Mouse (Mus musculus): ENCODE measurements around the gene Txndc17. TPM values are rescaled to one million over a fixed set of nuclear protein-coding genes. Genes with fewer than 3 reads are reported as not detected.
A peak's percentile ranks its signal among the peaks of the same experiment; 100 is the strongest.

Txndc17 gene
- polyA plus RNA-seq, 1 experiment from 2014 or later, result 138 TPM

DNA sequence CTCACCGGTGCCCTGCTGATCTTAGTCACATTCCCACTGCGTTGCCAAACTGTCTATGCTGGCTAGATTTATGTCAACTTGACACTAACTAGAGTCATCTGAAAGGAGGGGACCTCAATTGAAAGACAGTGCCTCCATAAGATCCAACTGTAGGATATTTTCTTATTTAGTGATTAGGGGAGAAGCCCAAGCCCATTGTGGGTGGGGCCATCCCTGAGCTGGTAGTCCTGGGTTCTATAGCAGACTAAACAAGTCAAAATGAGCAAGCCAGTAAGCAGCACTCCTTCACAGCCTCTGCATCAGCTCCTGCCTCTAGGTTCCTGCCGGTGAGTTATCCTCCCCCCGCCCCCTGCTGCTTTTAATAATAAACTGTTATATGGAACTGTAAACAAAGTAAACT lies 26.2 kb upstream of the Txndc17 start:
- 91% methylated on average over 4 of the region's 4 CpGs for WGBS
- Histone ChIP-seq H3K36me3 (ENCODE audit: control insufficient read depth, insufficient read depth) (0 out of 2 replicates have a peak, but pooled peaks cover 3% of the 10 kb centered on the region), H3K9ac (replicated peaks; ENCODE audit: low read depth, low read length) (no peak overlapping the region), H3K27ac (ENCODE audit: low read length) (no peak overlapping the region), H3K4me3 (replicated peaks; ENCODE audit: low read length) (no peak overlapping the region), H3K9me3 (ENCODE audit: control insufficient read depth, low read length) (no peaks in the 10 kb centered on the region), H3K4me1 (replicated peaks; ENCODE audit: control insufficient read depth, insufficient read depth, low read length) (no peaks in the 10 kb centered on the region), H3K4me2 (ENCODE audit: low read length) (no peak overlapping the region), H3K27me3 (replicated peaks; ENCODE audit: control insufficient read depth, insufficient read depth, low read length) (no peaks in the 10 kb centered on the region)
- no peak for ATAC-seq

DNA sequence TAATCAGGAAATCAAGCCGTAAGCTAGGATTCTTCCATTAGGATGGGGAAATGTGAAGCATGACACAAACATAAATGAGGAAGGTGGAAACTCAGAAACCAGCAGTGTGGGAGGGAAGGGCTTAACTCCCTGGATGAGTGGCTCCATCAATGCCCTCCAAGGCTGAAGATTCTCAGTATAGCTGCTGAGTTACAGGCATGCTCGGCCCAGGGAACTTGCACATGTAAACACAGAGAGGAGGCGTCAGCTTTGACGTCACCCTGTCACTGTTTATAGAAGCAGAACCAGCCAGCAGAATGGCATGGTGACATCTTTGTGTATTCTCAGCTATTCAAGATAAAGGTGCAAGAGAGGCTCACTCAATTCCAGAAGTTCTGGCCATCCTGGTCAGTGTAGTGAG lies 23.1 kb upstream of the Txndc17 start:
- no peak overlapping the region for H3K4me3 ChIP-seq (replicated peaks; ENCODE audit: low read length)
- no peaks in the 10 kb centered on the region for H3K4me1 ChIP-seq (replicated peaks; ENCODE audit: control insufficient read depth, insufficient read depth, low read length)
- peaks cover 12% of the 10 kb centered on the region; the same call in 1 of the 2 replicates for H3K36me3 ChIP-seq (ENCODE audit: control insufficient read depth, insufficient read depth)
- no peak overlapping the region for H3K4me2 ChIP-seq (ENCODE audit: low read length)
- no peaks in the 10 kb centered on the region for H3K9me3 ChIP-seq (ENCODE audit: control insufficient read depth, low read length)
- WGBS, result 95% methylated on average over 4 of the region's 4 CpGs
- no peak overlapping the region for H3K27ac ChIP-seq (ENCODE audit: low read length)
- no peak for ATAC-seq
- H3K9ac ChIP-seq (replicated peaks; ENCODE audit: low read depth, low read length), result no peak overlapping the region
- H3K27me3 ChIP-seq (replicated peaks; ENCODE audit: control insufficient read depth, insufficient read depth, low read length), result no peaks in the 10 kb centered on the region

DNA sequence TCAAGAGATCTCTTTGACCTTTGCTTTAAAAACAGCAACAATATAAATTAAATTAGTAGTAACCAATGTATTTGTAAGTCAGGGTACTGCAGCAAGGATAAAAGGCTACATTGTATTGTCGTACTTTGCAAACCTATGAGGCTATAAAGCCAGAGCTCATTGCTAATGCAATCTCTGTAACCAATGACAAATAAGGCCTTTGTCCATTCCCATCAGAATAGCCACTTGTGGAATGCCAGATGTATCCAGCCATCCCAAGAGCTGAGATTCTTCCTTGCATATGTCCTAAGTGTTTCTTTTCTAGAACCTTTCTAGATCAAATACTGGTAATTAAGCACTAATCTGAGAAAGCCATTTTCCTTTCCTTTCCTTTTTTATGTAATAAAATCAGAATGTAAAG lies 16.5 kb upstream of the Txndc17 start:
- H3K4me2 ChIP-seq (ENCODE audit: low read length), result no peak overlapping the region
- ATAC-seq, result no peak
- no peak overlapping the region for H3K9ac ChIP-seq (replicated peaks; ENCODE audit: low read depth, low read length)
- no peaks in the 10 kb centered on the region for H3K9me3 ChIP-seq (ENCODE audit: control insufficient read depth, low read length)
- no peaks in the 10 kb centered on the region for H3K4me1 ChIP-seq (replicated peaks; ENCODE audit: control insufficient read depth, insufficient read depth, low read length)
- 80% methylated on average over 1 of the region's 1 CpGs for WGBS
- no peak overlapping the region for H3K4me3 ChIP-seq (replicated peaks; ENCODE audit: low read length)
- H3K27me3 ChIP-seq (replicated peaks; ENCODE audit: control insufficient read depth, insufficient read depth, low read length), result no peaks in the 10 kb centered on the region
- no peak overlapping the region for H3K27ac ChIP-seq (ENCODE audit: low read length)
- H3K36me3 ChIP-seq (ENCODE audit: control insufficient read depth, insufficient read depth), result peaks cover 25% of the 10 kb centered on the region

DNA sequence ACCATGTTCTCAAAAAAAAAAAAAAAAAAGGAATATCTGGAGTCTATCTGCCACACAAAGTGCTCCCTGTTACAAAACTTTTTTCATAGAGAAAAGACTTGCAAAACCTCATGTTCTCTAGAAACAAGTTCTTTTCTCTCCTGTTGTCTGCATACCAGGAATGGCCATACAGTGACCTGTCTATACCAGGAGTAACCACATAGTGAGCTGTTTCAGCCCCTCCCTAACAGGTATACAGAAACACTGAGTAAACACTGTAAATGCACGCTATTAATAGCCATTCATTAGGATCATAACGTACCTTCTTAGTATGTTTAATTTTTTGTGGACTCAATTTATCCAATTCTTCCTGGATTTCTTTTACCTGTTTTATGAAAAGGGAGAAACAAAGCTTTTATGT lies 13.1 kb upstream of the Txndc17 start:
- Histone ChIP-seq H3K9ac (replicated peaks; ENCODE audit: low read depth, low read length) (no peak overlapping the region), H3K4me3 (replicated peaks; ENCODE audit: low read length) (no peak overlapping the region), H3K9me3 (ENCODE audit: control insufficient read depth, low read length) (no peaks in the 10 kb centered on the region), H3K27me3 (replicated peaks; ENCODE audit: control insufficient read depth, insufficient read depth, low read length) (no peaks in the 10 kb centered on the region), H3K4me2 (ENCODE audit: low read length) (no peak overlapping the region), H3K36me3 (ENCODE audit: control insufficient read depth, insufficient read depth) (peaks cover 31% of the 10 kb centered on the region), H3K4me1 (replicated peaks; ENCODE audit: control insufficient read depth, insufficient read depth, low read length) (no peaks in the 10 kb centered on the region), H3K27ac (ENCODE audit: low read length) (no peak overlapping the region)
- ATAC-seq, result no peak
- 91% methylated on average over 2 of the region's 2 CpGs for WGBS

DNA sequence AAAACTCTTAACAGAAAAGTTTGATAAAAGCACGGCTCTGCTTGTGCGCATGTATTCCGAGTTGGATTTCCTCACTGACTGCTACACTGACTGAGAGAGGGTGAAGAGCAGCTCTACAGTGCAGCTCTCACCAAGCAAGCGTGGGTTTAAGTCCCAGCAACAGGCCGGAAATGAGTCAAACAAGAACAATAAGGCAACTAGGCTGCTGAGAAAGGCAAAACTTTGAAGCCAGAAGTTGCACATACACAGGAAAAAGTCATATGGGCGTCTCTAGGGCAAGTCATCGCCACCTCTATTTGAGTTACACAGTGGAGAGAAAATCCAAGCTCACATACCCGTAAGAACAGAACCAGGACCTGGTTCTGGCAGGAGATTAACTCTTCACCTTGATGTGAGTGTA lies 10.8 kb upstream of the Txndc17 start:
- Histone ChIP-seq H3K4me1 (replicated peaks; ENCODE audit: control insufficient read depth, insufficient read depth, low read length) (no peaks in the 10 kb centered on the region), H3K9ac (replicated peaks; ENCODE audit: low read depth, low read length) (no peak overlapping the region), H3K9me3 (ENCODE audit: control insufficient read depth, low read length) (no peaks in the 10 kb centered on the region), H3K4me3 (replicated peaks; ENCODE audit: low read length) (no peak overlapping the region), H3K27me3 (replicated peaks; ENCODE audit: control insufficient read depth, insufficient read depth, low read length) (no peaks in the 10 kb centered on the region), H3K36me3 (ENCODE audit: control insufficient read depth, insufficient read depth) (peaks cover 18% of the 10 kb centered on the region), H3K4me2 (ENCODE audit: low read length) (no peak overlapping the region), H3K27ac (ENCODE audit: low read length) (no peak overlapping the region)
- ATAC-seq, result no peak
- WGBS, result 88% methylated on average over 8 of the region's 8 CpGs

DNA sequence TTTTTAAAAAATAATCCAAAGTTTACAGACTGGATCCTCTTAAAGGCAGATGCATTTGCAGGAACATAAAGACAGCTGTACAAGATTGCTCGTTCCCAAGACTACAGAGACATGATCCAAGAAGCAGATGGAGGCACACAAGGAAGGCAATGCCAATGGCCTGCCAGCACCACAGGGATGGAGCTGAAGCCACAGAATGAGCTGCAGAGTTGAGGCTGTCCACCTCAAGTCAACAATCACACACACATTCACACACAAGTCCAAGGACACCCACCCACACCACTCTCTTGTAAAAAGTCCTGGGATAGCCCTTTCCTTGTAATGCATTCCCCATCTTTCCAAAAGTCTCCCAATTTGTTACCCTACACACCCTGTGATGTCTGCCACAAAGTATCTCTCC lies 3.9 kb upstream of the Txndc17 start:
- WGBS, result 47% methylated on average over 1 of the region's 1 CpGs
- H3K4me2 ChIP-seq (ENCODE audit: low read length), result no peak overlapping the region
- H3K4me1 ChIP-seq (replicated peaks; ENCODE audit: control insufficient read depth, insufficient read depth, low read length), result peaks cover 29% of the 10 kb centered on the region
- H3K9me3 ChIP-seq (ENCODE audit: control insufficient read depth, low read length), result no peaks in the 10 kb centered on the region
- no peak overlapping the region for H3K9ac ChIP-seq (replicated peaks; ENCODE audit: low read depth, low read length)
- peaks cover 10% of the 10 kb centered on the region; the same call in 1 of the 2 replicates for H3K36me3 ChIP-seq (ENCODE audit: control insufficient read depth, insufficient read depth)
- no peak overlapping the region for H3K4me3 ChIP-seq (replicated peaks; ENCODE audit: low read length)
- H3K27me3 ChIP-seq (replicated peaks; ENCODE audit: control insufficient read depth, insufficient read depth, low read length), result no peaks in the 10 kb centered on the region
- ATAC-seq, result no peak
- H3K27ac ChIP-seq (ENCODE audit: low read length), result no peak overlapping the region

DNA sequence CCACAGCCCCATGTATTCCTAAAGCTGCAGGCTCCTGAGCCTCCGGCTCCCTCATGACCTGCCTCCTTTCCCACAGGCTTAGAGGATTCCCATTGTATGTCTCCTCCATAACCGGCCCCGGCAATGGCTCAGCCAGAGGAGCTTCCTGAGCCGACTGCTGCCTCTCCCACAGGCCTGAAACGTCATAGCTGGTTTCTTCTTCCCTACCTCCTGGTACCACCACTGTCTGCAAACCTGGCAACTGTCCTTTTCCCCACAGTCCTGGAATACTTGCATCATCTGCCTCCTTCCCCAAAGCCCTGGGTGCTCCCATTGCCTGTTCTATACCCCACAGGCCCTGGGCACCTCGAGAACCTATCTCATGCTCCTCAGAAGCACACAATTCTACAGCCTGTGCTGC lies 2.1 kb upstream of the Txndc17 start:
- Histone ChIP-seq H3K9me3 (ENCODE audit: control insufficient read depth, low read length) (no peaks in the 10 kb centered on the region), H3K9ac (replicated peaks; ENCODE audit: low read depth, low read length) (peak overlapping the region; percentile 92; the same call in 1 of the 2 replicates), H3K36me3 (ENCODE audit: control insufficient read depth, insufficient read depth) (peaks cover 11% of the 10 kb centered on the region; the same call in 1 of the 2 replicates), H3K27ac (ENCODE audit: low read length) (no peak overlapping the region), H3K4me3 (replicated peaks; ENCODE audit: low read length) (no peak overlapping the region), H3K4me1 (replicated peaks; ENCODE audit: control insufficient read depth, insufficient read depth, low read length) (peaks cover 29% of the 10 kb centered on the region), H3K27me3 (replicated peaks; ENCODE audit: control insufficient read depth, insufficient read depth, low read length) (no peaks in the 10 kb centered on the region), H3K4me2 (ENCODE audit: low read length) (peak overlapping the region; percentile 84)
- ATAC-seq, result no peak
- 75% methylated on average over 6 of the region's 6 CpGs for WGBS

DNA sequence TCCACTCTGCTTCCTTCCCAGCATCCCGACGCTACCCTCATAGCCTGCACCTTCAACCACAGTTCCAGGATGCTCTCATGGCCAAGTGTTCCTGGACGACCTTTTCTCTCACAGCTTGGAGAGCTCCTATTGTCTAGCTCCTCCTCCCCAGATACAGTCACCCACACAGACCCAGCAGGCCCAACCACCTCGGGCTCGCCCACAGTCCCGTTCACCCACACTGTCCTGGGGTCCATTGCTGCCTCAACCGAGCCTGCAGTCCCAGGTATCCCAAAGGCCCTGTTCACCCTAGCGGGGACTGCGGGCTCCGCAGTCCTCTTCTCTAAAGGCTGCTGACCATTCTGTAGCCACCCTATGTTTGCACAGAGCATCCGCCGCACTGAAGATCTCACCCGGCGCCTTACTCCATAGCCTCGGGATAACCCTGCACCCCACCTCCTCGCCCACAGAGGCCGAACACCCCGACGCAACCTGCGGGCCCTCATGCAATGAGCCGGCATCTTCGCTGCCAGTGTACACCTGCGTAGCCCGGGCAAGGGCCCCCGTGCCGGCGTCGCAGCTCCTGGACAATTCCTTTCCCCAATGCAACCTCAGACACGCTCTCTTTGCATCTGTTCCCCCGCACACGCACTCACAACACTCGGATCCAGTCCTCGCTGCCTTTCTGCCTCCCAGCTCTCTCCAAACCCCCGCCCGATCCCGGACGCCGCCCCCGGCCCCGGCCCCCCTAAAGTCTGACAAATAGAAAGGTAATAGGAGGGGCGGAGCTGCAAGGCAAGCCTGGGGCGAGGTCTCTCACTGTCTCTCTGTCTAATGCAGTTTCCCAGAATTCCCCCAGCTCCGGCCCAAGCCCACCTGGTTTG lies 775 bp upstream of the Txndc17 start, which contains the start of gene Gm43951:
Gm43951 (minus strand) TSS at position 500 of the 863 bp plus-strand sequence.
- no peaks in the 10 kb centered on the region for H3K27me3 ChIP-seq (replicated peaks; ENCODE audit: control insufficient read depth, insufficient read depth, low read length)
- H3K4me3 ChIP-seq (replicated peaks; ENCODE audit: low read length), result peak within 1 kb of the TSS; percentile 80
- ATAC-seq, result peak; percentile 41
- under 1% methylated on average over 43 of the region's 43 CpGs for WGBS
- peak within 1 kb of the TSS; percentile 84 for H3K4me2 ChIP-seq (ENCODE audit: low read length)
- H3K27ac ChIP-seq (ENCODE audit: low read length), result peak within 1 kb of the TSS; percentile 52
- H3K36me3 ChIP-seq (ENCODE audit: control insufficient read depth, insufficient read depth), result peaks cover 14% of the 10 kb centered on the region
- H3K9ac ChIP-seq (replicated peaks; ENCODE audit: low read depth, low read length), result peak within 1 kb of the TSS; percentile 92
- H3K4me1 ChIP-seq (replicated peaks; ENCODE audit: control insufficient read depth, insufficient read depth, low read length), result peaks cover 29% of the 10 kb centered on the region
- no peaks in the 10 kb centered on the region for H3K9me3 ChIP-seq (ENCODE audit: control insufficient read depth, low read length)

DNA sequence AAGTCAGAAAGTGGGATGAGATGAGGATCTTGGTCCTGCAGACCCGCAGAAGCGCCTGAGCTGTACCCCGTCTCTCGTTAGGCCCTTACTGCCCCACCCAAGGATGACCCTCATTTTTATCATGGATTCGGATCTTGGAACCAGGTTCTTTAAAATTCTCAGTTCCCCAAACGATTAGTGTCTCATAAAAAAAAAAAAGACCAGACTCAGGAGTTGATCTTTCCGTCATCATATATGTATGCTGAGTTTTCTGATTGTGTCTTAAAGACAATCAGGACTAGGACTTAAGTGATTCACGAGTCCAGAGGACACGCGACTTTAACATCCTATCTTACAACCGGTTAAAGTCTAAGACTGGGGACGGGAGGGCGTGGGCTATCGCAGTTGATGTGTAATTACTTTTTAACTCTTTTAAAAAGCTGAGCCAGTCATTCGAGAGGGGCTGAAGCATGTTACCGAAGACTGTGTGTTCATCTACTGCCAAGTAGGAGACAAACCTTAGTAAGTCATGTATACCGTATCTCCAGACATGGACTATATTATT lies 559 bp downstream of the Txndc17 start:
- H3K4me3 ChIP-seq (replicated peaks; ENCODE audit: low read length), result peak overlapping the region; percentile 80
- peak overlapping the region; percentile 84 for H3K4me2 ChIP-seq (ENCODE audit: low read length)
- peak overlapping the region; percentile 92 for H3K9ac ChIP-seq (replicated peaks; ENCODE audit: low read depth, low read length)
- no peaks in the 10 kb centered on the region for H3K27me3 ChIP-seq (replicated peaks; ENCODE audit: control insufficient read depth, insufficient read depth, low read length)
- no peaks in the 10 kb centered on the region for H3K9me3 ChIP-seq (ENCODE audit: control insufficient read depth, low read length)
- H3K36me3 ChIP-seq (ENCODE audit: control insufficient read depth, insufficient read depth), result peaks cover 18% of the 10 kb centered on the region
- H3K4me1 ChIP-seq (replicated peaks; ENCODE audit: control insufficient read depth, insufficient read depth, low read length), result peaks cover 27% of the 10 kb centered on the region
- ATAC-seq, result no peak
- WGBS, result 18% methylated on average over 17 of the region's 17 CpGs
- no peak overlapping the region; the same call in 1 of the 2 replicates for H3K27ac ChIP-seq (ENCODE audit: low read length)
